Mouse (Mus musculus): ENCODE measurements around the gene Cirbp. TPM values are rescaled to one million over a fixed set of nuclear protein-coding genes. Genes with fewer than 3 reads are reported as not detected.

Gene Cirbp
- total RNA-seq (2022) = 10 to 100 TPM; 23.4 to 49.1 (median 31.4) TPM

- DNase-seq (ENCODE audit: low spot score in 2 of 2) = no peak
Observed at GRCm38 (mm10) chr10:80165392-80166128, at the start of gene Cirbp. TSS of gene Cirbp (plus strand) at chr10:80165985.

GRCm38 (mm10) chr10:80116563-80116926 lies 49.2 kb upstream of the Cirbp start:
- no peak for DNase-seq (ENCODE audit: low spot score in 2 of 2)

GRCm38 (mm10) chr10:80116927-80117691 lies 48.7 kb upstream of the Cirbp start:
- DNase-seq (ENCODE audit: low spot score in 2 of 2) = peak; percentile 60 to 81

GRCm38 (mm10) chr10:80117736-80118135 lies 48.0 kb upstream of the Cirbp start:
- DNase-seq (ENCODE audit: low spot score in 2 of 2) = no peak

GRCm38 (mm10) chr10:80118552-80118951 lies 47.2 kb upstream of the Cirbp start:
- no peak for DNase-seq (ENCODE audit: low spot score in 2 of 2)

GRCm38 (mm10) chr10:80120146-80120545 lies 45.6 kb upstream of the Cirbp start:
- peak in 1 of 2 experiments; percentile 49 for DNase-seq (ENCODE audit: low spot score in 2 of 2)

- DNase-seq (ENCODE audit: low spot score in 2 of 2) = no peak
Observed at GRCm38 (mm10) chr10:80121639-80122038, 44.1 kb upstream of the Cirbp start.

GRCm38 (mm10) chr10:80123932-80124562 lies 41.7 kb upstream of the Cirbp start:
- no peak for DNase-seq (ENCODE audit: low spot score in 2 of 2)

- no peak for DNase-seq (ENCODE audit: low spot score in 2 of 2)
Observed at GRCm38 (mm10) chr10:80127920-80128319, 37.9 kb upstream of the Cirbp start.

GRCm38 (mm10) chr10:80129846-80130245 lies 35.9 kb upstream of the Cirbp start:
- DNase-seq (ENCODE audit: low spot score in 2 of 2) = no peak

- DNase-seq (ENCODE audit: low spot score in 2 of 2) = no peak
Observed at GRCm38 (mm10) chr10:80130403-80131031, 35.3 kb upstream of the Cirbp start.

GRCm38 (mm10) chr10:80131316-80131951 lies 34.4 kb upstream of the Cirbp start:
- no peak for DNase-seq (ENCODE audit: low spot score in 2 of 2)

- DNase-seq (ENCODE audit: low spot score in 2 of 2) = no peak
Observed at GRCm38 (mm10) chr10:80131952-80132350, 33.8 kb upstream of the Cirbp start.

- DNase-seq (ENCODE audit: low spot score in 2 of 2) = peak in 1 of 2 experiments; percentile 67
Observed at GRCm38 (mm10) chr10:80133226-80133849, 32.4 kb upstream of the Cirbp start.

GRCm38 (mm10) chr10:80134421-80134820 lies 31.4 kb upstream of the Cirbp start:
- no peak for DNase-seq (ENCODE audit: low spot score in 2 of 2)

- DNase-seq (ENCODE audit: low spot score in 2 of 2) = no peak
Observed at GRCm38 (mm10) chr10:80135161-80135560, 30.6 kb upstream of the Cirbp start.

GRCm38 (mm10) chr10:80135641-80136040 lies 30.1 kb upstream of the Cirbp start:
- no peak for DNase-seq (ENCODE audit: low spot score in 2 of 2)

- DNase-seq (ENCODE audit: low spot score in 2 of 2) = no peak
Observed at GRCm38 (mm10) chr10:80136179-80136951, 29.4 kb upstream of the Cirbp start.

GRCm38 (mm10) chr10:80136952-80137625 lies 28.7 kb upstream of the Cirbp start:
- no peak for DNase-seq (ENCODE audit: low spot score in 2 of 2)

Measured in gastrocnemius, adult 8-10 months (tissue).